Mouse (Mus musculus) liver, embryonic 15.5 days (tissue): ENCODE results near the gene Mat2b. TPM values are rescaled to one million over a fixed set of nuclear protein-coding genes. Genes with fewer than 3 reads are reported as not detected.
A peak's percentile ranks its signal among the peaks of the same experiment; 100 is the strongest.
"Not testable (repeated sequence)": the region's sequence is repeated elsewhere in the genome, so short reads cannot be mapped to it uniquely, and the experiment has no call there.

Experiments used
- ATAC-seq: fragments of 200-750 bp; cut with Nextera tagmentation; 2 replicates; pipeline ENCODE4 v1.8.0; 2017; ENCODE audit warnings: moderate number of reproducible peaks, mild to moderate bottlenecking, moderate library complexity; ENCODE audit not compliant: insufficient read depth
- H3K27ac ChIP-seq: fragments of 300-500 bp; sonication (generic); replicated peaks from 2 replicates; pipeline ENCODE4 v1.5.1; 2015; ENCODE audit warnings: mild to moderate bottlenecking, inconsistent platforms
- H3K27me3 ChIP-seq: fragments of 300-500 bp; sonication (generic); 2 replicates; pipeline ENCODE4 v1.6.1; 2015; ENCODE audit warnings: mild to moderate bottlenecking, inconsistent platforms
- H3K36me3 ChIP-seq: fragments of 300-500 bp; sonication (generic); replicated peaks from 2 replicates; pipeline ENCODE4 v1.6.1; 2015; ENCODE audit warnings: moderate library complexity, mild to moderate bottlenecking, inconsistent platforms
- H3K4me1 ChIP-seq: fragments of 300-500 bp; sonication (generic); replicated peaks from 2 replicates; pipeline ENCODE4 v1.6.1; 2015; ENCODE audit warnings: inconsistent platforms
- H3K4me2 ChIP-seq: fragments of 300-500 bp; sonication (generic); 2 replicates; pipeline ENCODE4 v1.6.1; 2015; ENCODE audit warnings: moderate library complexity, mild to moderate bottlenecking, inconsistent platforms
- H3K4me3 ChIP-seq: fragments of 300-500 bp; sonication (generic); replicated peaks from 2 replicates; pipeline ENCODE4 v1.5.1; 2015; ENCODE audit warnings: mild to moderate bottlenecking, inconsistent platforms
- H3K9ac ChIP-seq: fragments of 300-500 bp; sonication (generic); 2 replicates; pipeline ENCODE4 v1.6.1; 2015; ENCODE audit warnings: moderate library complexity, mild to moderate bottlenecking, inconsistent platforms
- H3K9me3 ChIP-seq: fragments of 300-500 bp; sonication (generic); replicated peaks from 2 replicates; pipeline ENCODE4 v1.6.1; 2016; ENCODE audit warnings: inconsistent platforms
- WGBS: fragments of 180-500 bp; shearing (Covaris S2); methylation state at CpG from one replicate; pipeline ENCODE4 v1.1.7; 2015; ENCODE audit warnings: mixed read lengths; ENCODE audit not compliant: insufficient replicate concordance; 5-methylcytosine and 5-hydroxymethylcytosine counted together
- polyA plus RNA-seq: library from polyadenylated mRNA; unstranded; fragments of >200 nt; fragmentation: Nextera tagmentation; extraction: Ambion mirVana; gene quantifications from 2 replicates; pipeline ENCODE4 v1.2.1, GENCODE M21; 2015

Gene Mat2b
- polyA plus RNA-seq, result 51.1 and 54.3 TPM in 2 replicates

GRCm38 (mm10) chr11:40695103-40695502, at the start of gene Mat2b:
TSS of gene Mat2b (minus strand) at chr11:40695203.
- Histone ChIP-seq H3K9ac (peak within 1 kb of the TSS; percentile 64), H3K9me3 (no peaks in the 10 kb centered on the region), H3K36me3 (peaks cover 10% of the 10 kb centered on the region), H3K4me2 (peak within 1 kb of the TSS; percentile 95), H3K27ac (peak within 1 kb of the TSS; percentile 91), H3K4me3 (peak within 1 kb of the TSS; percentile 96), H3K4me1 (peaks cover 36% of the 10 kb centered on the region), H3K27me3 (no peaks in the 10 kb centered on the region)
- 75% methylated on average over 9 of the region's 9 CpGs for WGBS
- ATAC-seq, result no peak

- WGBS, result 68% methylated on average over 3 of the region's 3 CpGs
- Histone ChIP-seq H3K27ac (no peak overlapping the region), H3K9me3 (no peaks in the 10 kb centered on the region), H3K4me2 (no peak overlapping the region), H3K36me3 (peaks cover 19% of the 10 kb centered on the region), H3K9ac (no peak overlapping the region), H3K4me3 (no peak overlapping the region), H3K27me3 (no peaks in the 10 kb centered on the region), H3K4me1 (no peaks in the 10 kb centered on the region)
- no peak for ATAC-seq
Observed at GRCm38 (mm10) chr11:40744348-40744747, 49.3 kb upstream of the Mat2b start.

- no peak for ATAC-seq
Observed at GRCm38 (mm10) chr11:40741605-40742262, 46.7 kb upstream of the Mat2b start.

DNA sequence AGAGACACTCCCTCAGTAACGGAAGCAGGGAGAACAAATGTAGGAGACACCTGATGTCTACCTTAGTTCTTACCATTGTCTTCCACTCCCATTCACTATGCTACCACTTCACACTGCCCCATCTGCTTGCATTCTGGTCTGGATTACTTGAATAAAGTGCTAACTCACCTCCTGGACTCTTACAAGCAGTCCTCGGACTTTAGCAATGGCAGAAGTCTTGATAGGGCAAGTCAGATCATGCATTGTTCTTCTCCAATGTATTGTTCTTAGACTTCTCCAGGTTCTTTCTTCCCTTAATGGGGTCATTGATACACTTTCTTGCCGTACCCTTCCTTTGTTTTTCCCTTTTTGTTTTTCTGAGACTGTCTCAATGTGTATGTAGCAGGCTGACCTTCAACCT, 42.4 kb upstream of the Mat2b start:
- 71% methylated on average over 3 of the region's 3 CpGs for WGBS
- H3K27me3 ChIP-seq, result no peaks in the 10 kb centered on the region
- no peak overlapping the region for H3K4me3 ChIP-seq
- no peak overlapping the region for H3K27ac ChIP-seq
- H3K9me3 ChIP-seq, result no peaks in the 10 kb centered on the region
- H3K4me1 ChIP-seq, result peaks cover 15% of the 10 kb centered on the region
- H3K36me3 ChIP-seq, result peaks cover 48% of the 10 kb centered on the region
- H3K4me2 ChIP-seq, result no peak overlapping the region
- no peak overlapping the region for H3K9ac ChIP-seq
- no peak for ATAC-seq

More at GRCm38 (mm10) chr11:40741605-40742262, 46.7 kb upstream of the Mat2b start:
- H3K4me2 ChIP-seq, result no peak overlapping the region
- no peak overlapping the region for H3K4me3 ChIP-seq
- peaks cover 43% of the 10 kb centered on the region for H3K36me3 ChIP-seq
- H3K27me3 ChIP-seq, result no peaks in the 10 kb centered on the region
- no peak overlapping the region for H3K9ac ChIP-seq
- no peaks in the 10 kb centered on the region for H3K9me3 ChIP-seq
- H3K27ac ChIP-seq, result no peak overlapping the region
- no peaks in the 10 kb centered on the region for H3K4me1 ChIP-seq
- 82% methylated on average over 12 of the region's 12 CpGs for WGBS

- Histone ChIP-seq H3K9me3 (no peaks in the 10 kb centered on the region), H3K4me1 (peaks cover 39% of the 10 kb centered on the region), H3K4me2 (peak overlapping the region; percentile 83), H3K27ac (peak overlapping the region; percentile 85), H3K9ac (peak overlapping the region; percentile 91), H3K36me3 (peaks cover 56% of the 10 kb centered on the region), H3K27me3 (no peaks in the 10 kb centered on the region), H3K4me3 (peak overlapping the region; percentile 91)
- no peak for ATAC-seq
- 3% methylated on average over 11 of the region's 11 CpGs for WGBS
Observed at GRCm38 (mm10) chr11:40734251-40734752, 39.3 kb upstream of the Mat2b start.

DNA sequence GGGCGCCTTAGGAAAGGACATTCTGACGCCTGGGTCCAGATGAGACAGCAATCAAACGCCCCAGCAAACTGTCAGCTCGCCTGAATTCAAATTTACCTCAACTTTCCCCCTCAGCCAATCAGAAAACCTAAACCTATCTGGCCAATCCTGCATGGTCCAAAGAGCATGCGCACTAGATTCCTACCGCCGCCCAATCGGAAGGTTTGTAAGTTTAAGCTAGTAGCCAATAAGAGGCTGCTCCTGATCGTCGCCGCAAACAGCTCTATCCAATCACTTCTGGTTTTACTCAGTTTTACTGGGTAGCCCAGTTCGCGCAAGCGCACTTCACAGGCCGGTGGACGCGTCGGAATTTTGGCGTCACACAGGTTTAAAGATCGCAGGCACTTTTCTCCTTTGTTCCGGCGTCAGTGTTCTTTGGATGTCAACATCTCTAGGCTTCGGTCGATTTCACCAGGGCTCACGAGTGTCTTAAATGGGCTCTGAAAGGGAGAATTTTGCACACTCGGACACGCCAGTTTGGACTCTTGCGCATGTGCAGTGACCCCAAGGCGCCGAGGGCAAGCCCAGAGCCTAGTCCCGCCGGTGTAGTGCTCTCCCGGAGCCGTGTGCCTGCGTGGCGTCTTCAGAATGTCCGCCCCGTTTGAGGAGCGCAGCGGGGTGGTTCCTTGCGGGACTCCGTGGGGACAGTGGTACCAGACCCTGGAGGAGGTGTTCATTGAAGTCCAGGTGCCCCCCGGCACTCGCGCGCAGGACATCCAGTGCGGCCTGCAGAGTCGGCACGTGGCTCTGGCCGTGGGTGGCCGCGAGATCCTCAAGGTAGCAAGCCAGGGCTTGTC, 38.6 kb upstream of the Mat2b start, which contains the start of the genes Hmmr and Nudcd2:
Hmmr (minus strand) TSS at position 84 of the 836 bp plus-strand sequence.
Nudcd2 (plus strand) TSS at position 329 of the 836 bp plus-strand sequence.
- no peaks in the 10 kb centered on the region for H3K9me3 ChIP-seq
- ATAC-seq, result peak; percentile 97
- H3K9ac ChIP-seq, result peak within 1 kb of the TSS; percentile 91
- H3K27ac ChIP-seq, result peak within 1 kb of the TSS; percentile 86
- peaks cover 39% of the 10 kb centered on the region for H3K4me1 ChIP-seq
- H3K27me3 ChIP-seq, result no peaks in the 10 kb centered on the region
- H3K4me2 ChIP-seq, result peak within 1 kb of the TSS; percentile 83
- H3K4me3 ChIP-seq, result peak within 1 kb of the TSS; percentile 91
- H3K36me3 ChIP-seq, result peaks cover 56% of the 10 kb centered on the region
- WGBS, result under 1% methylated on average over 52 of the region's 52 CpGs

DNA sequence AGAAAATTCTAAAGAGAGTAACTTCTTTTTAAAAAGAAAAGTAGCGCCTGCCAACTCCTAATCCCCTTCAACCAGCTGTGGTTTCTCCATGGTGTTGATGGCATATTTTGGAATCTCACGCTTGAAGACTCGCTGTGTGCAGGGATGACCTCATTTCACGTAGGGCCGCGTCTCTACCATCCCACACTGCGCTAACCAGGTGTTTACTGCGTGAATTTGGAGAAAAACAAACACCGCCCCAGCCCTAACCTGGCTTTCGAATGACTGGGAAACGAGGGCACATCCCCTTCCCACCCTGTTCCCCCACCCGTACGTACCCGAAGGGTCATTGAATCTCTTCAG, 38.0 kb upstream of the Mat2b start:
- H3K4me3 ChIP-seq, result peak overlapping the region; percentile 91
- H3K4me1 ChIP-seq, result peaks cover 39% of the 10 kb centered on the region
- H3K27ac ChIP-seq, result peak overlapping the region; percentile 86
- peaks cover 57% of the 10 kb centered on the region for H3K36me3 ChIP-seq
- WGBS, result under 1% methylated on average over 14 of the region's 14 CpGs
- peak overlapping the region; percentile 70 for H3K9ac ChIP-seq
- no peaks in the 10 kb centered on the region for H3K27me3 ChIP-seq
- no peaks in the 10 kb centered on the region for H3K9me3 ChIP-seq
- H3K4me2 ChIP-seq, result peak overlapping the region; percentile 70
- ATAC-seq, result peak; percentile 66

- H3K4me1 ChIP-seq, result no peaks in the 10 kb centered on the region
- H3K27me3 ChIP-seq, result no peaks in the 10 kb centered on the region
- H3K36me3 ChIP-seq, result peaks cover 98% of the 10 kb centered on the region
- H3K9ac ChIP-seq, result no peak overlapping the region
- no peak overlapping the region for H3K4me3 ChIP-seq
- no peaks in the 10 kb centered on the region for H3K9me3 ChIP-seq
- no peak overlapping the region for H3K27ac ChIP-seq
- ATAC-seq, result no peak
- no peak overlapping the region for H3K4me2 ChIP-seq
Observed at GRCm38 (mm10) chr11:40718324-40718723, 23.3 kb upstream of the Mat2b start.

DNA sequence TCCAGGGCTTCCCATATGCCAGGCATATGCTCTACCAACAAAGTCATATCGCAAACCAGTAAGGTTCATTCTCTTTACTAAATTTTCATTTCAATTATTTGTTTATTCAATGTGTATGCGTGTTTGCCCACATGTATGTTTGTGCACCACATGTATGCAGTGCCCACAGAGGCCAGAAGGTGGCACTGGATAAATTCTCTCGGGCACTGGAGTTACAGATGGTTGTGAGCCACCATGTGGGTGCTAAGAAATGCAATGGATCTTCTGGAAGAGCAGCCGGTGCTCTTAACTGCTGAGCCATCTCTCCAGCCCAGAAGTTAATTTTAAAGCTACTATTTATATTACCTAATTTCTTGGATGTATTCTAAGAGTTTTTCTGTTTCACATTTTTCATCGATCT, 20.5 kb upstream of the Mat2b start:
- no peak for ATAC-seq
- H3K36me3 ChIP-seq, result peaks cover 98% of the 10 kb centered on the region
- H3K4me3 ChIP-seq, result no peak overlapping the region
- no peaks in the 10 kb centered on the region for H3K27me3 ChIP-seq
- 89% methylated on average over 5 of the region's 5 CpGs for WGBS
- H3K4me2 ChIP-seq, result no peak overlapping the region
- H3K27ac ChIP-seq, result no peak overlapping the region
- no peaks in the 10 kb centered on the region for H3K9me3 ChIP-seq
- H3K9ac ChIP-seq, result no peak overlapping the region
- H3K4me1 ChIP-seq, result no peaks in the 10 kb centered on the region

- no peak for ATAC-seq
- WGBS, result 81% methylated on average over 8 of the region's 8 CpGs
- Histone ChIP-seq H3K27me3 (no peaks in the 10 kb centered on the region), H3K9ac (no peak overlapping the region), H3K9me3 (no peaks in the 10 kb centered on the region), H3K27ac (no peak overlapping the region), H3K4me2 (no peak overlapping the region), H3K36me3 (peaks cover 98% of the 10 kb centered on the region), H3K4me3 (no peak overlapping the region), H3K4me1 (no peaks in the 10 kb centered on the region)
Observed at GRCm38 (mm10) chr11:40713858-40714257, 18.9 kb upstream of the Mat2b start.

- ATAC-seq, H3K4me2 ChIP-seq, H3K9me3 ChIP-seq, H3K9ac ChIP-seq, H3K27ac ChIP-seq, H3K27me3 ChIP-seq, H3K4me3 ChIP-seq, H3K4me1 ChIP-seq: not testable (repeated sequence)
- peaks cover 96% of the 10 kb centered on the region for H3K36me3 ChIP-seq
- 67% methylated on average over 6 of the region's 6 CpGs for WGBS
Observed at GRCm38 (mm10) chr11:40709899-40710298, 14.9 kb upstream of the Mat2b start.
